Mouse (Mus musculus): ENCODE measurements around the gene Grhl3. TPM values are rescaled to one million over a fixed set of nuclear protein-coding genes. Genes with fewer than 3 reads are reported as not detected.

The Grhl3 gene
- total RNA-seq, 2 experiments from 2014 or later, result 0.08 to 0.20 TPM

GRCm38 (mm10) chr4:135495810-135496209, 77.6 kb downstream of the Grhl3 start:
- intact Hi-C loops (cut with DNase I), result no loop called here
- DNase-seq, result peak in 1 of 2 experiments; percentile 31

GRCm38 (mm10) chr4:135495397-135495791, 78.0 kb downstream of the Grhl3 start:
- no peak for DNase-seq
- intact Hi-C loops (cut with DNase I), result no loop called here

GRCm38 (mm10) chr4:135494521-135495396, 78.7 kb downstream of the Grhl3 start, which contains the start of the genes Stpg1 and Nipal3:
TSS of gene Stpg1 (plus strand) at chr4:135494790.
TSS of gene Nipal3 (minus strand) at chr4:135495038.
- DNase-seq, result peak; percentile 69 to 87
- intact Hi-C loops (cut with DNase I), result loop anchor here (5.0 kb wide), 1 partner anchor 132 kb away; no protein-coding TSS in a partner anchor

GRCm38 (mm10) chr4:135493691-135494520, 79.5 kb downstream of the Grhl3 start:
- DNase-seq, result no peak
- intact Hi-C loops (cut with DNase I), result loop anchor here (5.0 kb wide), 1 partner anchor 132 kb away; no protein-coding TSS in a partner anchor

- DNase-seq, result no peak
- intact Hi-C loops (cut with DNase I), result loop anchor here (5.0 kb wide), 1 partner anchor 131 kb away; no protein-coding TSS in a partner anchor
Observed at GRCm38 (mm10) chr4:135493271-135493670, 80.2 kb downstream of the Grhl3 start.

Small RNA genes within 50 kb of the gene (microRNA-seq; reads per million reads assigned to microRNA genes)
- gene Gm25317, result 0 reads per million in 2 experiments

Other genes with a start within 250 kb of the Grhl3 start
- 10 to 100 TPM; 51.5 to 59.3 TPM for gene Srrm1, start 220.3 kb downstream of the Grhl3 start, total RNA-seq (2021)
- gene Ncmap, start 175.4 kb downstream of the Grhl3 start, total RNA-seq (2021), result 1 to 10 TPM; 2.2 to 4.9 TPM
- gene Rcan3, start 139.8 kb downstream of the Grhl3 start, total RNA-seq (2021), result 1 to 10 TPM; 3.2 to 4.0 TPM
- not detected for gene Stpg1, start 78.8 kb downstream of the Grhl3 start, total RNA-seq (2021)
- 10 to 100 TPM; 12.7 to 16.3 TPM for gene Nipal3, start 78.6 kb downstream of the Grhl3 start, total RNA-seq (2021)
- gene Ifnlr1, start 112.7 kb upstream of the Grhl3 start, total RNA-seq (2021), result under 1 TPM; 0.23 to 0.35 TPM
- not detected for gene Il22ra1, start 154.5 kb upstream of the Grhl3 start, total RNA-seq (2021)
- gene Myom3, start 186.1 kb upstream of the Grhl3 start, total RNA-seq (2021), result 10 to 100 TPM; 23.1 to 57.4 TPM

Data from gastrocnemius, postnatal 36 days (tissue).